Mouse (Mus musculus) thymus, adult 2 months (tissue): ENCODE measurements around the gene Card6.

Source experiments
- CTCF ChIP-seq: fragments of 200-500 bp; IDR thresholded peaks from 2 replicates; pipeline ENCODE4 v1.5.1; 2012; ENCODE audit warnings: mild to moderate bottlenecking, control low read depth, low read length, moderate library complexity, borderline replicate concordance; ENCODE audit not compliant: control insufficient read depth, poor library complexity, insufficient read depth; ENCODE audit errors: extremely low read depth
- POLR2A ChIP-seq: fragments of 200-500 bp; IDR thresholded peaks from 2 replicates; pipeline ENCODE4 v1.6.1; 2012; ENCODE audit warnings: mild to moderate bottlenecking, low read length, control low read depth, moderate library complexity; ENCODE audit not compliant: control insufficient read depth, poor library complexity, insufficient read depth; ENCODE audit errors: extremely low read depth

GRCm38 (mm10) chr15:5121535-5122313 lies 13.4 kb upstream of the Card6 start:
- no peak for TF ChIP-seq CTCF
- no peak for TF ChIP-seq POLR2A
